13 mouse cellular contexts compared by ENCODE assay signal in genomic region chr2:75424911-75425310, GRCm38 (mm10).
A peak's percentile ranks its signal among the peaks of the same experiment; 100 is the strongest.
DNase-seq lines count a peak whose midpoint lies in the region; ATAC-seq and TF ChIP-seq lines count a peak whose summit lies in the region.
"Had no signal": no experiment of that assay in that cellular context is flagged by ENCODE, and none has a peak within 500 bp of the region (broad histone marks: within the 10 kb centered on the region; RNA-seq: fewer than 3 reads in every experiment).

No protein-coding gene starts in this region.

- DNase-seq in embryo, embryonic 10.5 days (ENCODE audit: low spot score) = peak; percentile 39
- peak; percentile 25 for DNase-seq in forebrain, embryonic 14.5 days (ENCODE audit: low spot score)
- DNase-seq in hindbrain, postnatal 0 days (ENCODE audit: low spot score) = no peak
- DNase-seq in neural tube, embryonic 10.5 days (ENCODE audit: extremely low spot score, low spot score) = peak; percentile 43
- no peak for DNase-seq in spleen, postnatal 36 days (ENCODE audit: low spot score in 2 of 2)
- DNase-seq in left cerebral cortex, postnatal 36 days (ENCODE audit: low spot score in 2 of 2) = no peak
- no peak for DNase-seq in layer of hippocampus, adult 18-20 months (ENCODE audit: low spot score in 2 of 2)
- DNase-seq: cerebellum, adult 2 months; gastrocnemius, postnatal 14 days; kidney, postnatal 25 days; right cerebral cortex, adult 18-20 months had no signal

- TF ChIP-seq CTCF in hindbrain, postnatal 0 days (IDR thresholded peaks at IDR 0.05; ENCODE audit: low read depth) = no peak

- intact Hi-C loops in left cerebral cortex, postnatal 36 days (cut with DNase I) = no loop called here

- peak overlapping the region; percentile 30; the same call in 1 of the 2 replicates for H3K4me2 ChIP-seq in forebrain, embryonic 14.5 days (ENCODE audit: low read length)
- peak overlapping the region; percentile 23; the same call in 1 of the 2 replicates for H3K4me2 ChIP-seq in hindbrain, postnatal 0 days (ENCODE audit: low read depth, low read length)
- H3K4me2 ChIP-seq: heart, embryonic 12.5 days; liver, embryonic 15.5 days had no signal

- WGBS in forebrain, embryonic 14.5 days = 60% methylated on average over 14 of the region's 14 CpGs
- WGBS in hindbrain, postnatal 0 days = 62% methylated on average over 14 of the region's 14 CpGs

- no peaks in the 10 kb centered on the region for H3K9me3 ChIP-seq in forebrain, embryonic 14.5 days (replicated peaks; ENCODE audit: control insufficient read depth, low read length)
- no peaks in the 10 kb centered on the region for H3K9me3 ChIP-seq in hindbrain, postnatal 0 days (ENCODE audit: low read length)
- H3K9me3 ChIP-seq: heart, embryonic 12.5 days; liver, embryonic 15.5 days had no signal

- H3K27ac ChIP-seq in forebrain, embryonic 14.5 days (ENCODE audit: low read depth, low read length) = peak overlapping the region; percentile 44
- H3K27ac ChIP-seq in hindbrain, postnatal 0 days = peak overlapping the region; percentile 56; the same call in 1 of the 2 replicates
- H3K27ac ChIP-seq: liver, embryonic 15.5 days had no signal

- no peaks in the 10 kb centered on the region for H3K36me3 ChIP-seq in forebrain, embryonic 14.5 days (ENCODE audit: control insufficient read depth, insufficient read depth, low read length)
- no peaks in the 10 kb centered on the region for H3K36me3 ChIP-seq in hindbrain, postnatal 0 days (ENCODE audit: insufficient read depth, low read length)
- H3K36me3 ChIP-seq: heart, embryonic 12.5 days; liver, embryonic 15.5 days had no signal

- H3K4me3 ChIP-seq in forebrain, embryonic 14.5 days (ENCODE audit: low read depth, low read length) = no peak overlapping the region
- H3K4me3 ChIP-seq in hindbrain, postnatal 0 days (ENCODE audit: low read length) = no peak overlapping the region
- H3K4me3 ChIP-seq: heart, embryonic 12.5 days; liver, embryonic 15.5 days had no signal

- H3K9ac ChIP-seq in forebrain, embryonic 14.5 days (ENCODE audit: low read length) = no peak overlapping the region
- H3K9ac ChIP-seq in hindbrain, postnatal 0 days (replicated peaks; ENCODE audit: low read length) = no peak overlapping the region
- H3K9ac ChIP-seq: heart, embryonic 12.5 days; liver, embryonic 15.5 days had no signal

- H3K4me1 ChIP-seq in forebrain, embryonic 14.5 days (ENCODE audit: control insufficient read depth, insufficient read depth, low read length) = peaks cover 25% of the 10 kb centered on the region
- H3K4me1 ChIP-seq in hindbrain, postnatal 0 days (ENCODE audit: insufficient read depth, low read length) = no peaks in the 10 kb centered on the region
- H3K4me1 ChIP-seq: heart, embryonic 12.5 days; liver, embryonic 15.5 days had no signal

- H3K27me3 ChIP-seq in forebrain, embryonic 14.5 days (replicated peaks; ENCODE audit: control insufficient read depth, insufficient read depth, low read length) = no peaks in the 10 kb centered on the region
- no peaks in the 10 kb centered on the region for H3K27me3 ChIP-seq in hindbrain, postnatal 0 days (ENCODE audit: insufficient read depth, low read length)
- H3K27me3 ChIP-seq: heart, embryonic 12.5 days had no signal

- ATAC-seq in forebrain, embryonic 14.5 days = no peak
- ATAC-seq in hindbrain, postnatal 0 days = no peak

Comparison
In these comparisons a context has a peak if more than half of its experiments do, and no peak if none do; other contexts are left out.
1. DNase-seq: peak in embryo, embryonic 10.5 days (single experiment), forebrain, embryonic 14.5 days (single experiment) and neural tube, embryonic 10.5 days (single experiment); none in hindbrain, postnatal 0 days (single experiment), spleen, postnatal 36 days (0 of 2), left cerebral cortex, postnatal 36 days (0 of 2) and layer of hippocampus, adult 18-20 months (0 of 2).